Mouse (Mus musculus): Measurements from ENCODE around the gene Chmp5. TPM values are rescaled to one million over a fixed set of nuclear protein-coding genes. Genes with fewer than 3 reads are reported as not detected.

The Chmp5 gene
- 58.1 and 76.5 TPM in 2 replicates for total RNA-seq (2014; fragmentation: Nextera tagmentation)
- 139 and 188 TPM in 2 replicates for total RNA-seq (2017)
- 2.3 and 2.9 TPM in 2 replicates for polyA plus RNA-seq (2012)

DNA sequence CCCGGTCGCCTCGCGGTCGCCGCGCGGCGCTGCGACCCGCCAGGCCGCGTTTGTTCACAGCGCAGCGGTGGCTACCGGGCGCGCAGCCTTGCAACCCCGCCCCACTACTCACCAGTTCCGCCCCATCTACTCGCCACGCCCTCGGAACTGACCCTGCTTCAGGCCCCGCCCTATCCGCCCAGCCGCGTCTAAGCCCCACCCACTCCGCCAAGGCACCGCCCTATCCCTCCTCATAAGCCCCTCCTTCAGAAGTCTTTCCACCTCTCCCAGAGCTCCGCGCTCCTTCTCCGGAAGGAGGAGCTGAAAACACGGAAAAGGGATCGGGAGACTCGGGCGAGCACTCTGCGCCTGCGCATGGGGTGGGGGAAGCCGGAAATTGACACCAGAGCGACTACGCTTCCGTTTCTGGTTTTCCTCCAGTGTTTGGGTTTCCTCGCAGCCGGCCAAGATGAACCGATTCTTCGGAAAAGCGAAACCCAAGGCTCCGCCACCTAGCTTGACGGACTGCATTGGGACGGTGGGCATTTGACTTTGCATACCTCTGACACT lies at the start of gene Chmp5, which contains the start of gene Bag1:
Gene Chmp5 (plus strand): TSS at position 248 of the 549 bp plus-strand sequence.
Gene Bag1 (minus strand): TSS at position 135 of the 549 bp plus-strand sequence.
- no peaks in the 10 kb centered on the region for H3K27me3 ChIP-seq (ENCODE audit: insufficient read depth, low read length)
- H3K4me3 ChIP-seq (ENCODE audit: low read depth, low read length): peak within 1 kb of the TSS; percentile 87
- peaks cover 66% of the 10 kb centered on the region for H3K36me3 ChIP-seq (replicated peaks)
- no peak for TF ChIP-seq TAL1 (conservative IDR thresholded peaks at IDR 0.05; ENCODE audit: low read depth, low read length)
- TF ChIP-seq CTCF (IDR thresholded peaks at IDR 0.05; ENCODE audit: low read depth, low read length): no peak
- TF ChIP-seq GATA2 (IDR thresholded peaks at IDR 0.05; ENCODE audit: borderline replicate concordance, low read depth, low read length): no peak
- no peak for TF ChIP-seq POLR2AphosphoS5 (IDR thresholded peaks at IDR 0.05; ENCODE audit: insufficient replicate concordance, low read depth, low read length)
- TF ChIP-seq GATA1 (IDR thresholded peaks at IDR 0.05; ENCODE audit: borderline replicate concordance, low read length): no peak
- H3K4me1 ChIP-seq (ENCODE audit: insufficient read depth, low read depth, low read length): peaks cover 36% of the 10 kb centered on the region
- ATAC-seq (ENCODE audit: extremely low read depth, insufficient number of reproducible peaks, low FRiP score, poor library complexity, severe bottlenecking): peak; percentile 98
- peak; percentile 93 for DNase-seq (ENCODE audit: low spot score)
- no peaks in the 10 kb centered on the region for H3K9me3 ChIP-seq (replicated peaks)

DNA sequence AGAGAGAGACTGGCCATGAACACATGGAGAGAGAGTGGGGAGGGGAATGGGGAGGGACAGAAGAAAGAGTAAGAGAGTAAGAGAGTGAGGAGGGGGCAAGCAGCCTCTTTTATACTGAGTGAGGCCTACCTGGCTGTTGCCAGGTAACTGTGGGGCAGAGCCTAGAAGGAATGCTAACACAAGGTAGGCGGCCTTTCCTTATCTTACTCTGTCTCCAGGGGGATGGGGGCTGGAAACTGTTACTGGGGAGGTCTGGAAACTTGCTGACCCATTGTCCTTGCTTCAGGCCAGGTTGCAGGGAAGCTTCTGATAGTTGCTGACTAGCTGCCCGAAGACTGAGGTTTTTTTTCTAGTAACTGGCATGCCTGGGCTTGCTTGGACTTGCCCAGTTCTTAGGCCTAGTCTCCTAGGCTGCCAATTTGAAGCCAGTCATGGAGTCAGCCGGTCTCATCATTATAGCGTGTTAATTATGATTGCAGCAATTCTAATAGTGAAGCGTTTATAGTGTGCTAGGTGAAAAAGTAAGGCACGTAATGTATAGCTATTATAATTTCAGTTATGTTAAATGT lies 49.6 kb upstream of the Chmp5 start:
- no peak for ATAC-seq (ENCODE audit: extremely low read depth, insufficient number of reproducible peaks, low FRiP score, poor library complexity, severe bottlenecking)
- no peak for TF ChIP-seq POLR2AphosphoS5 (IDR thresholded peaks at IDR 0.05; ENCODE audit: insufficient replicate concordance, low read depth, low read length)
- no peak for TF ChIP-seq GATA2 (IDR thresholded peaks at IDR 0.05; ENCODE audit: borderline replicate concordance, low read depth, low read length)
- Histone ChIP-seq H3K4me1 (ENCODE audit: insufficient read depth, low read depth, low read length) (peaks cover 9% of the 10 kb centered on the region), H3K27me3 (ENCODE audit: insufficient read depth, low read length) (peaks cover 18% of the 10 kb centered on the region), H3K9me3 (replicated peaks) (peaks cover 7% of the 10 kb centered on the region; the same call in 1 of the 2 replicates), H3K4me3 (ENCODE audit: low read depth, low read length) (no peak overlapping the region), H3K36me3 (replicated peaks) (no peaks in the 10 kb centered on the region)
- DNase-seq (ENCODE audit: low spot score): no peak

DNA sequence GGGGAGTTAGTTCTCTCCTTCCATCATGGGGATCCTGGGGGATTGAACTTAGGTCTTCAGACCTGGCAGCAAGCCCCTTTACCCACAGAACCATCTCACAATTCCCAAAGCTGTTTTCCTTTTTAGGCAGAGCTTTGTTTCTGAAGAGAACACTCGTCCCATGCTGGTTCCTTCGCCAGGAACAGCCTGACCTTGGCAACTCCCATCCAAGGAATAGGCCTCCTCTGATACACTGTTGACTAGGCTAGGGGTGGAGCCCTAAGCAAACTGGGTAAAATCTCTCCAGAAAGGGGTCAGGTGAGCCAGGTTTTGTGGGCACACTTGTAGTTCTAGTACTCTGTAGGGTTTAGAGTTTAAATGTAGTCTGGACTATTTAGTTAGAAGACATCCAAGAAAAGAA lies 48.9 kb upstream of the Chmp5 start:
- Histone ChIP-seq H3K4me3 (ENCODE audit: low read depth, low read length) (no peak overlapping the region), H3K9me3 (replicated peaks) (peaks cover 7% of the 10 kb centered on the region; the same call in 1 of the 2 replicates), H3K36me3 (replicated peaks) (no peaks in the 10 kb centered on the region), H3K27me3 (ENCODE audit: insufficient read depth, low read length) (peaks cover 21% of the 10 kb centered on the region), H3K4me1 (ENCODE audit: insufficient read depth, low read depth, low read length) (peaks cover 9% of the 10 kb centered on the region)
- ATAC-seq (ENCODE audit: extremely low read depth, insufficient number of reproducible peaks, low FRiP score, poor library complexity, severe bottlenecking): no peak
- no peak for DNase-seq (ENCODE audit: low spot score)
- TF ChIP-seq GATA2 (IDR thresholded peaks at IDR 0.05; ENCODE audit: borderline replicate concordance, low read depth, low read length) (no peak), GATA1 (IDR thresholded peaks at IDR 0.05; ENCODE audit: borderline replicate concordance, low read length) (no peak), TAL1 (conservative IDR thresholded peaks at IDR 0.05; ENCODE audit: low read depth, low read length) (no peak), POLR2AphosphoS5 (IDR thresholded peaks at IDR 0.05; ENCODE audit: insufficient replicate concordance, low read depth, low read length) (no peak), CTCF (IDR thresholded peaks at IDR 0.05; ENCODE audit: low read depth, low read length) (no peak)

DNA sequence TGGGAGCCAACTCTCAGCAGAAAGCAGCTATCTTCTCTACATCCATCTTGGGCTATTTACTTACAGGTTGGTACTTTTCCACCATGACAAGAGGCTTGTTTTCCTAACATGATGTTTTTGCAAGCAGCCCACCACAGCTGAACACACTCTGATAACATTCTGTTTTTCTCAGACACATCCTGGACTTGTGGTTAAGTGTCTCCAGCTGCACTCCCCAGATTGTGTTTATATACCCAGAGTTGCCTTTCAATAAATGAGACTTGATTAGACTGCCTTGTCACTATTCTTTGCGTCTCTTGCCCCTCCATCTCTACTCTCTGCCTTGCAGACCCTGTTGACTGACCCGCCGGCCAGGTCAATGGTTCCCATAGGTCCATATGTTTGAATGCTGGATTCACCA lies 48.1 kb upstream of the Chmp5 start:
- H3K36me3 ChIP-seq (replicated peaks): no peaks in the 10 kb centered on the region
- ATAC-seq (ENCODE audit: extremely low read depth, insufficient number of reproducible peaks, low FRiP score, poor library complexity, severe bottlenecking) (no peak), DNase-seq (ENCODE audit: low spot score) (no peak)
- H3K27me3 ChIP-seq (ENCODE audit: insufficient read depth, low read length): peaks cover 22% of the 10 kb centered on the region
- peaks cover 7% of the 10 kb centered on the region; the same call in 1 of the 2 replicates for H3K9me3 ChIP-seq (replicated peaks)
- TF ChIP-seq CTCF (IDR thresholded peaks at IDR 0.05; ENCODE audit: low read depth, low read length) (no peak), GATA2 (IDR thresholded peaks at IDR 0.05; ENCODE audit: borderline replicate concordance, low read depth, low read length) (no peak), TAL1 (conservative IDR thresholded peaks at IDR 0.05; ENCODE audit: low read depth, low read length) (0 out of 2 replicates have a peak, but pooled peaks have one; percentile 18), GATA1 (IDR thresholded peaks at IDR 0.05; ENCODE audit: borderline replicate concordance, low read length) (no peak), POLR2AphosphoS5 (IDR thresholded peaks at IDR 0.05; ENCODE audit: insufficient replicate concordance, low read depth, low read length) (no peak)
- H3K4me1 ChIP-seq (ENCODE audit: insufficient read depth, low read depth, low read length): peaks cover 12% of the 10 kb centered on the region
- H3K4me3 ChIP-seq (ENCODE audit: low read depth, low read length): no peak overlapping the region

DNA sequence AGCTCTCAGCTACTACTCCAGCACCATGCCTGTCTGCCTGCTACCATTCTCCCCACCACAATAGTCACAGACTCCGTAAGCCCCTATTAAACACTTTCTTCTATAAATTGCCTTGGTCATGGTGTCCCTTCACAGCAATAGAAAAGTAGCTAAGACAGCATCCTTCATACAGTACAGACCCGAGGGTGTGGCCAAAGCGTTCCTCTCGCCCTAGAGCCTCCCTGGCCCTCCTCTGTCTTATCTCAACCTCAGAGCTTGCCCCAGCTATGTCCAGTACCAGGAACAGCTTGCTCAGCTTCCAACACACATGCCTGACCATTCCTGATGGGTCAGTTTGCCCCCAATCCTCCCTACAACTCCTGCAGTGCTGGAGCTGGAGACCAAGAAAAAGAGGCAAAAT lies 47.6 kb upstream of the Chmp5 start:
- Histone ChIP-seq H3K36me3 (replicated peaks) (no peaks in the 10 kb centered on the region), H3K27me3 (ENCODE audit: insufficient read depth, low read length) (peaks cover 20% of the 10 kb centered on the region), H3K4me1 (ENCODE audit: insufficient read depth, low read depth, low read length) (peaks cover 12% of the 10 kb centered on the region), H3K9me3 (replicated peaks) (peaks cover 4% of the 10 kb centered on the region; the same call in 1 of the 2 replicates), H3K4me3 (ENCODE audit: low read depth, low read length) (no peak overlapping the region)
- DNase-seq (ENCODE audit: low spot score) (no peak), ATAC-seq (ENCODE audit: extremely low read depth, insufficient number of reproducible peaks, low FRiP score, poor library complexity, severe bottlenecking) (no peak)
- TF ChIP-seq POLR2AphosphoS5 (IDR thresholded peaks at IDR 0.05; ENCODE audit: insufficient replicate concordance, low read depth, low read length) (no peak), TAL1 (conservative IDR thresholded peaks at IDR 0.05; ENCODE audit: low read depth, low read length) (no peak), CTCF (IDR thresholded peaks at IDR 0.05; ENCODE audit: low read depth, low read length) (no peak), GATA1 (IDR thresholded peaks at IDR 0.05; ENCODE audit: borderline replicate concordance, low read length) (no peak), GATA2 (IDR thresholded peaks at IDR 0.05; ENCODE audit: borderline replicate concordance, low read depth, low read length) (no peak)

DNA sequence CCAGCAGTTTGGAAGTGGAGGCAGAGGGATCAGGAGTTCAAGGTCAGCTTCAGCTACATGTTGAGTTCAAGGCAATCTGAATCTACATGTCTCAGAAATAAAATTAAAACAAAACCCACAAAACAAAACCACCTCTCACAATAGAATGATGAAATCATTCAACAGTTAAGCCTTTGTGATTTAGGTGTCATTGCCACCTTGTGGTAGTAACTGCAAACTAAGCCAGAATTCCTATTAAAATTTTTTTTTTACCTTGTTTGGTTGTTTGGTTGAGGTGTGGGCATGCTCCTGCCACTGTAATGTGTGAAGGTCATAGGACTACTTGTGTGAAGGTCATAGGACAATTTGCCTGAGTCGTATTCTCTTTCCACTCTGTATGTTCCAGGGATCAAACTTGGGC lies 41.9 kb upstream of the Chmp5 start:
- no peak overlapping the region for H3K4me3 ChIP-seq (ENCODE audit: low read depth, low read length)
- peaks cover 30% of the 10 kb centered on the region for H3K27me3 ChIP-seq (ENCODE audit: insufficient read depth, low read length)
- DNase-seq (ENCODE audit: low spot score): no peak
- H3K4me1 ChIP-seq (ENCODE audit: insufficient read depth, low read depth, low read length): peaks cover 9% of the 10 kb centered on the region
- no peaks in the 10 kb centered on the region for H3K36me3 ChIP-seq (replicated peaks)
- no peak for TF ChIP-seq GATA1 (IDR thresholded peaks at IDR 0.05; ENCODE audit: borderline replicate concordance, low read length)
- no peak for TF ChIP-seq GATA2 (IDR thresholded peaks at IDR 0.05; ENCODE audit: borderline replicate concordance, low read depth, low read length)
- no peak for TF ChIP-seq POLR2AphosphoS5 (IDR thresholded peaks at IDR 0.05; ENCODE audit: insufficient replicate concordance, low read depth, low read length)
- TF ChIP-seq TAL1 (conservative IDR thresholded peaks at IDR 0.05; ENCODE audit: low read depth, low read length): no peak
- no peak for TF ChIP-seq CTCF (IDR thresholded peaks at IDR 0.05; ENCODE audit: low read depth, low read length)
- no peaks in the 10 kb centered on the region for H3K9me3 ChIP-seq (replicated peaks)
- no peak for ATAC-seq (ENCODE audit: extremely low read depth, insufficient number of reproducible peaks, low FRiP score, poor library complexity, severe bottlenecking)
